Mouse (Mus musculus): ENCODE measurements around the gene Hecw1. TPM values are rescaled to one million over a fixed set of nuclear protein-coding genes. Genes with fewer than 3 reads are reported as not detected.
"Not testable (repeated sequence)": the region's sequence is repeated elsewhere in the genome, so short reads cannot be mapped to it uniquely, and the experiment has no call there.

The Hecw1 gene
- polyA plus RNA-seq, 1 experiment = not detected

- WGBS = 45% methylated on average over 1 of the region's 1 CpGs
- Histone ChIP-seq H3K27ac (ENCODE audit: insufficient read depth, low read depth, low read length) (no peak overlapping the region), H3K4me1 (ENCODE audit: control insufficient read depth, insufficient read depth, low read length) (no peaks in the 10 kb centered on the region), H3K4me3 (ENCODE audit: insufficient read depth, low read depth, low read length) (no peak overlapping the region)
- no peak for TF ChIP-seq POLR2A (IDR thresholded peaks at IDR 0.05; ENCODE audit: insufficient read depth, low read depth, low read length)
- TF ChIP-seq CTCF (IDR thresholded peaks at IDR 0.05; ENCODE audit: insufficient read depth, low read depth, low read length) = no peak
Measured at GRCm38 (mm10) chr13:14290016-14290415, 233.0 kb downstream of the Hecw1 start.

GRCm38 (mm10) chr13:14271476-14271875 is 251.6 kb downstream of the Hecw1 start:
- no peak overlapping the region for H3K27ac ChIP-seq (ENCODE audit: insufficient read depth, low read depth, low read length)
- H3K4me1 ChIP-seq (ENCODE audit: control insufficient read depth, insufficient read depth, low read length) = no peaks in the 10 kb centered on the region
- TF ChIP-seq POLR2A (IDR thresholded peaks at IDR 0.05; ENCODE audit: insufficient read depth, low read depth, low read length) = no peak
- TF ChIP-seq CTCF (IDR thresholded peaks at IDR 0.05; ENCODE audit: insufficient read depth, low read depth, low read length) = no peak
- H3K4me3 ChIP-seq (ENCODE audit: insufficient read depth, low read depth, low read length) = no peak overlapping the region

- 35% methylated on average over 9 of the region's 9 CpGs for WGBS
- not testable (repeated sequence) for H3K27ac ChIP-seq (ENCODE audit: insufficient read depth, low read depth, low read length)
Measured at GRCm38 (mm10) chr13:14260939-14261338, 262.1 kb downstream of the Hecw1 start.

GRCm38 (mm10) chr13:14245946-14246345 is 277.1 kb downstream of the Hecw1 start:
- no peaks in the 10 kb centered on the region for H3K4me1 ChIP-seq (ENCODE audit: control insufficient read depth, insufficient read depth, low read length)
- H3K27ac ChIP-seq (ENCODE audit: insufficient read depth, low read depth, low read length) = no peak overlapping the region
- no peak for TF ChIP-seq POLR2A (IDR thresholded peaks at IDR 0.05; ENCODE audit: insufficient read depth, low read depth, low read length)
- no peak for TF ChIP-seq CTCF (IDR thresholded peaks at IDR 0.05; ENCODE audit: insufficient read depth, low read depth, low read length)
- no peak overlapping the region for H3K4me3 ChIP-seq (ENCODE audit: insufficient read depth, low read depth, low read length)
- 59% methylated on average over 2 of the region's 2 CpGs for WGBS

More at GRCm38 (mm10) chr13:14260939-14261338, 262.1 kb downstream of the Hecw1 start:
- not testable (repeated sequence) for H3K4me1 ChIP-seq (ENCODE audit: control insufficient read depth, insufficient read depth, low read length); H3K4me3 ChIP-seq (ENCODE audit: insufficient read depth, low read depth, low read length)

GRCm38 (mm10) chr13:14179669-14180068 is 343.4 kb downstream of the Hecw1 start:
- H3K4me1 ChIP-seq (ENCODE audit: control insufficient read depth, insufficient read depth, low read length) = no peaks in the 10 kb centered on the region
- WGBS = 88% methylated on average over 3 of the region's 3 CpGs
- no peak overlapping the region for H3K27ac ChIP-seq (ENCODE audit: insufficient read depth, low read depth, low read length)
- H3K4me3 ChIP-seq (ENCODE audit: insufficient read depth, low read depth, low read length) = no peak overlapping the region
- TF ChIP-seq POLR2A (IDR thresholded peaks at IDR 0.05; ENCODE audit: insufficient read depth, low read depth, low read length) (no peak), CTCF (IDR thresholded peaks at IDR 0.05; ENCODE audit: insufficient read depth, low read depth, low read length) (no peak)

- H3K27ac ChIP-seq (ENCODE audit: insufficient read depth, low read depth, low read length) = no peak overlapping the region
- H3K4me1 ChIP-seq (ENCODE audit: control insufficient read depth, insufficient read depth, low read length) = no peaks in the 10 kb centered on the region
- 58% methylated on average over 1 of the region's 1 CpGs for WGBS
- no peak for TF ChIP-seq CTCF (IDR thresholded peaks at IDR 0.05; ENCODE audit: insufficient read depth, low read depth, low read length)
- no peak overlapping the region for H3K4me3 ChIP-seq (ENCODE audit: insufficient read depth, low read depth, low read length)
Measured at GRCm38 (mm10) chr13:14177989-14178388, 345.0 kb downstream of the Hecw1 start.

Other genes with a start within 250 kb of the Hecw1 start
- not detected in 2 replicates for gene Mrpl32, start 89.9 kb upstream of the Hecw1 start, polyA plus RNA-seq (2012; ENCODE audit: insufficient read depth, insufficient read length, low replicate concordance, missing spikeins)
- not detected in 2 replicates for gene Psma2, start 90.0 kb upstream of the Hecw1 start, polyA plus RNA-seq (2012; ENCODE audit: insufficient read depth, insufficient read length, low replicate concordance, missing spikeins)
- gene AW209491, start 106.9 kb upstream of the Hecw1 start, polyA plus RNA-seq (2012; ENCODE audit: insufficient read depth, insufficient read length, low replicate concordance, missing spikeins) = not detected in 2 replicates